Mouse (Mus musculus) forelimb bud, embryonic 11.5 days (tissue): ENCODE data around the gene Smpdl3a.

ENCODE experiments used
- DNase-seq: peaks from one replicate; pipeline ENCODE4 v3.0.0-alpha.2; 2012; ENCODE audit warnings: low read depth, low spot score

Smpdl3a gene

GRCm38 (mm10) chr10:57794018-57794417 lies at the start of gene Smpdl3a:
TSS of gene Smpdl3a (plus strand) at chr10:57794335.
- DNase-seq: no peak

GRCm38 (mm10) chr10:57745452-57745851 lies 48.7 kb upstream of the Smpdl3a start:
- DNase-seq: no peak

GRCm38 (mm10) chr10:57747127-57747526 lies 47.0 kb upstream of the Smpdl3a start:
- no peak for DNase-seq

GRCm38 (mm10) chr10:57753343-57753742 lies 40.8 kb upstream of the Smpdl3a start:
- no peak for DNase-seq

GRCm38 (mm10) chr10:57755201-57755736 lies 38.9 kb upstream of the Smpdl3a start:
- no peak for DNase-seq

- no peak for DNase-seq
Observed at GRCm38 (mm10) chr10:57758999-57759398, 35.1 kb upstream of the Smpdl3a start.

- DNase-seq: no peak
Observed at GRCm38 (mm10) chr10:57760694-57761093, 33.4 kb upstream of the Smpdl3a start.

- DNase-seq: no peak
Observed at GRCm38 (mm10) chr10:57763044-57763443, 31.1 kb upstream of the Smpdl3a start.

GRCm38 (mm10) chr10:57783289-57784130 lies 10.6 kb upstream of the Smpdl3a start:
- DNase-seq: no peak

- DNase-seq: no peak
Observed at GRCm38 (mm10) chr10:57784131-57784875, 9.8 kb upstream of the Smpdl3a start.

GRCm38 (mm10) chr10:57784876-57785150 lies 9.3 kb upstream of the Smpdl3a start, which contains the start of gene Fabp7:
TSS of gene Fabp7 (plus strand) at chr10:57784881.
- no peak for DNase-seq

- no peak for DNase-seq
Observed at GRCm38 (mm10) chr10:57785552-57785951, 8.6 kb upstream of the Smpdl3a start.

GRCm38 (mm10) chr10:57792957-57793356 lies 1.2 kb upstream of the Smpdl3a start:
- DNase-seq: no peak

GRCm38 (mm10) chr10:57794491-57795461 lies 641 bp downstream of the Smpdl3a start:
- peak; percentile 27 for DNase-seq

- no peak for DNase-seq
Observed at GRCm38 (mm10) chr10:57795542-57795941, 1.4 kb downstream of the Smpdl3a start.

- DNase-seq: peak; percentile 19
Observed at GRCm38 (mm10) chr10:57796057-57796456, 1.9 kb downstream of the Smpdl3a start.

GRCm38 (mm10) chr10:57799486-57799885 lies 5.4 kb downstream of the Smpdl3a start:
- DNase-seq: no peak

GRCm38 (mm10) chr10:57807754-57808153 lies 13.6 kb downstream of the Smpdl3a start:
- DNase-seq: no peak

GRCm38 (mm10) chr10:57812161-57812856 lies 18.2 kb downstream of the Smpdl3a start:
- no peak for DNase-seq

- DNase-seq: no peak
Observed at GRCm38 (mm10) chr10:57814295-57814694, 20.2 kb downstream of the Smpdl3a start.

- no peak for DNase-seq
Observed at GRCm38 (mm10) chr10:57815869-57816268, 21.7 kb downstream of the Smpdl3a start.
